Mouse (Mus musculus) natural killer cell, adult 2 months (primary cell): ENCODE results near the gene Ifitm2.
"Not testable (repeated sequence)": the region's sequence is repeated elsewhere in the genome, so short reads cannot be mapped to it uniquely, and the experiment has no call there.

Experiments used
- DNase-seq, 2 experiments: peaks; one replicate each; pipeline ENCODE4 v3.0.0; 2022; ENCODE audit warnings: low spot score in 2 of 2

Ifitm2 gene

DNA sequence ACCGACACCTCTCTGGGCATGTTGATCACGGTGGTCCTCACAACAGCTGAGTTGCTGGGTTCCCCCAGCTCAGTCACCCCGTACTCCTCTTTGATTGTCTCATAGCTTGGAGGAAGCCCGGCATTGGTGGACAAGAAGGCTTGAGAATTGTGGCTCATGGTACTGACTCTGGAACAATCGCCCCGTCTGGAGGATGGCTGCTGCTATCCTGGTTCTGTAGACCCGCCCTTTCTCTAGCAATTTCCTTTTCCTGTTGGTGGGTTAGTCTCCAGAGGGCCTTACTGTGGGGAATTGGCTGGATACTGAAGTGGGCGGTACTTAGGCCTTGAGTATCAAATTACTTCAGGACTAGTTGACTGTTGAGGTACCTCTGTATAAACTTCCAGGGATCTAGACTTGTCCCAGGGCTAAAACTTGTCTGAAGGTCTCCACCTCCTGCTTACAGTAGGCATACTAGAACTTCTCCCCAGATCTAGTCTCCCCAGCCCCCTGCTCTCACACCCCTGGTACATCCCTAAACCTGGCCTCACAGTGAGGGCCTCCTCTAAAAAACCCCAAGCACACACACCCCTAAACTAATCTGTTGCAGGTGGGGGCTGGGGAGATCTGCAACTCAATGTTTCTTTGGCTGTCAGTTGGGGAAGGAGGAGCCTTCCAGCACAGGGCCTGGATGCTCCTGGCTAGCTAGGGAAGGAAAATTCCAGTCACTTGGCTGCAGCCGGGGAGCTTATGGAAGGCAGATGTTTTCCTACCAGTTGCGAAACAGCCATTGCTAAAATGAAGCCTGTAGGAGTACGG is at the start of gene Ifitm2, which contains the start of gene Gm45717:
Ifitm2 (minus strand) TSS at position 230 of the 798 bp plus-strand sequence.
Gm45717 (minus strand) TSS at position 180 of the 798 bp plus-strand sequence.
- no peak for DNase-seq

DNA sequence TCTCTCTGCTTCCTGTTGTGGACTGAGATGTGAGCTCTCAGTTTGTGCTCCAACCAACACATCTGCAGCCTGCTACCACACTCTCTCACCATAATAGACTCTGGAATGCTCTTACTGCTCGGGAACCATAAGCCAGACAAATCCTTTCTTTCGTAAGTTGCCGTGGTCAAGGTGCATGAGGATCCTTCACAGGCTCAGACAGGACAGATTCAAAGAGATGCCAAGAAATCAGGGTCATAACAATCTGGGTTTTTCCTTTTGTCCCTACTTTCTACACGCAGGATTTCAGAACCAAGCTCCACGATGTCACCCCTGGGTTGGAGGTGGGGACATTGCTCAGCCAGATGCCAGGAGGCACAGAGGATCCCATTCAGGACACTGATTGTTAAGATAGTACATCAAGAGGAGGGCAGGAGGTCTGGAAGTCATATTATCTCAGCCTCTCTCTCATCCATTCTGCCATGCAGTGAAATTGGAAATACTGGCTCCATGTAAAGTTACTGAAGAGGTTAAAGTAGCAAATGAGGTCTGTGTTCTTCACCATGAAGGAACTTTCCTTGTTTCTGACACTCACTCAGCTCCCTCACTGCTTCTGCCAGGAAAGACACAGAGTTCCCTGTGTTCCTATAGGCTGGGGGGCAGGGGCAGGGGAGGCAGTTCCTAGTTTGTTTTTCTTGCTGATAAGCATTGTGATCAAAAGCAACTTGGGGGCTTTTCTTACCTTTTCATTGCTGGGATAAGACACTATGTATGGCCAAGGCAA is 47.6 kb upstream of the Ifitm2 start:
- no peak for DNase-seq

DNA sequence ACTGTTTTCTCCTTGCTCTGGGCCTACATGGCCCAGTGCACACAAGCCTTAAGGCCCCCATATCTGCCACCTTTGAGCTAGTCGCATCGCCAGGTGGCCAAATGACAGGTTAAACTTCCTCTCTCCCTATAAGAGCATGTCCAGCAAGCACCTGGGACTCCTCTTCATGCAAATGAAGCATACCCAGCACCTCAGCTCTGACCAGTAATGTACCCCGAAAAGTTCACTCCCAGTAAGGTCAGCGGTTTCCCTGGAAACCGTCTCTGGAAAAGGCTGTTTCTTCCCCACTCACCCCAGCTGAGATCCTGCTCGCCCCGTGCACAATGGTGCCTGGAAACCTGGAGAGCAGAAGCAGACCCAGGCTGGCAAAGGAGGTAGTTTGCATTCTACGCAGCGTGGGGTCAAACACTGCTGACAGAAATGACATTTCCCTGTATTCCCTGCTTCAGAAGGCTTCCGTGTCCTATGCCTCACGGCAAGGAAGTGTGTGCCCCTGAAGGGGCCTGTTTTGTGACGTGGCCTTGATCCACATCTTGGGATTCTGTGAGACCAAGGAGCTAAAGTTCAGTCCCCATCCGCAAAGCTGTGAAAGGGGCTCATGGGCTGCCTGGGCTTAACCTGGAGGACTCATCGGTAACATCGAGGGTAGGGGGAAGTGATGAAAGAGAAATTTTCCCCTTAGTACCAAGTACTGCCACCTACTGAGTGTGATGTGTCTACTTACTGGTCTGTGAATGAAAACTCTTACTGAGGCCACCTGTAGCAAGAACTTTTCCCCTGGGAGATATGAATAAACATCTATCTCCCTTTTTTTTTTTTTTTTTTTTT is 45.3 kb upstream of the Ifitm2 start:
- DNase-seq, result no peak

DNA sequence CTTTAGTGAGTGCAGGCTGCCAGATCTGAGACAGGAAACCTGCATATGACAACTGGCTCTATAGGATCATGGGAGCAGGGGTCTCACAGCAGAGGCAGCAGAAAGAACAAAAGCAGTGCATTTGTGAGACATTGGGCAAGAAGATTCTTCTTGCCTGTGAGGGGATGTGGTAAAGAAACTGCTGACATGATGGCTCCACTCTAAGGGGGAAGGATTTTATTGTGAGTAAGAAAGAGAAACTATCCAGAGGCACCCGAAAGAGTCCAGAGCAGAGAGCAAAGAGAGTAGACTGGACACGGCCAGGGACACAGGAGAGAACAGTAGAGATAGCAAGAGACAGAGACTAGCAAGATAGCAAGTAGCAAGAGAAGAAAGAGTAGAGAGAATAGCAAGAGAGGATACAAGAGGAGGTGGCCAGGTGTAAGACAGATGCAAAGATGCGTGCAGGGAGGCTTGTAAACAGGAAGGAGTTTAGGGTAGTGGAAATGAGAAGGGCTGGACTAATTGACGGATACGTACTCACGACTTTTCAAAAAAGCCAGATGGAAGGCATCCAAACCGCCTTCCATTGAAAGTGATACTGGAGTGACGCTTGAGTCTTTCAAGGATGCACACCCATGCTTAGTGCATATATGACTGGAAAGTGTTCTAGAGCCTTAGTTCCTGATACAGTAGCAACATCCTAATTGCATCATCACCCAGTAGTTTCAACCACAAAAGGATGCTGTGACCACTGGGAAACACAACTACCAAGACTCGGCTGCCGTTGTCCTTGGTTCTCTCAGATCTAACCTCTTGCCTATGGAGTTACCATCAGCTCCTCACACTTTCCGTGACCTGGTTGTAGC is 43.3 kb upstream of the Ifitm2 start:
- no peak for DNase-seq

DNA sequence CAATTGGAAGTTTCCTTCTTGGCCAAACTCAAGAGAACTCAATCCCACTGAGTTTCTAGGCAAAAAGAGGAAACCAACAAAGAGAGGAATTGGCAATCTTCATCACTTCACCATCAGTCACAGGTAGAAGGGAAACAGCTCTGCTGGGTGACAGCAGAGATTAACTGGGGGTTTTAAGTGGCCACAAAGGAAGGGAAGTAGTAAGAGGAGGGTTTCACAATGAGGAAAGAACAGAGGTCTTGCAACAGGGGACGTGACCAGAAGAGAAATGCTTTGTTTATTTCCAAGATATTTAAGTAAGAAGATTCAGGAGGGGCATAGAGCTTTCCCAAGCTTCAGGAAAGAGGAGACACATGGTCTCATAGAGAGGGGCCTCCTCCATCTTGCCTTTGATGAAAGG is 42.0 kb upstream of the Ifitm2 start:
- DNase-seq, result no peak

DNA sequence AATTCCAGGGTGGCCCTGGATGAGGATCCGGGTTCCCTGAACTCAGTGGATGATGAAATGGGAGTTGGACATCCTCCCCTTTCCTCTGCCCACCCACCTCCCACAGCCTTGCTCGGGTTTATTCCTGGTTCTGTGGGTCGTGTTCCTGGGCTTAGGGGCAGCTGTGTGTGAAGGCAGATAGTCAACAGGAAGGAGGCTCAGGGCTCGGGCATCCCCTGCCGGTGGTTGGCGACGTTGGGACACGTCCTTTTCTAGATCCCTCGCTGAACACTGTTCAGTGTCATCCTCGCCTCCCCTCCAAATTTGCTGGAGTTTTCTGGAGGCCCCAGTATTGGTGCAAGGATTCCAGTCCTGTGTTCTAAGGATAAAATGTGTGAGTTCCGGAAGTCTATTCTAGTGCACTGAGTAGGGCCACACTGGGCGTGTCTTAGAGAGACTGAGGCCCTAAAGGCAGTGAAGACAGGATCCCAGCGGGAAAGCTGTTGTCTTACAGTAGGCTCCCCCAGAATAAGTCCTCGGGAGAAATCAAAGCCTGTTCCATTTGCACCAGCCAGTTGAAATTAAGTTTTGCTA is 35.4 kb upstream of the Ifitm2 start:
- DNase-seq, result no peak

DNA sequence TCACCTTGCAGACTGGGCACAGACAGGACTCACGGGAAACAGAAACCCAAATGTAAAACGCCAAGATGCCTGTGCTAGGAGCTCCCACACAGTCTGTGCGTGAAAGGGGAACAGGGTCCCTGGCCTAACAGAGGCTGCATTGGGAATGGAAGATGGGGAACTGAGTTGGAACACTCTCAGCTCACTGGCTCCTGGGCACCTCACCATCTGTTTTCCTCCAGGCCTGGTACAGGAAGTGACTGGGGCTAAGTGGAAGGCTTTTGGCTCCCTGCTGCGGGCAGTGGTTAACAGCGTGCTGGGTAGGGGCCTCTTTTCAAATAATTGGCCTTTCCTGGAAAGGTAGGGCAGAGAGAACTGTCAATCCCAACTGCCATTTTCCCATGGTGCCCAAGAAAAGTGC is 34.8 kb upstream of the Ifitm2 start:
- no peak for DNase-seq

DNA sequence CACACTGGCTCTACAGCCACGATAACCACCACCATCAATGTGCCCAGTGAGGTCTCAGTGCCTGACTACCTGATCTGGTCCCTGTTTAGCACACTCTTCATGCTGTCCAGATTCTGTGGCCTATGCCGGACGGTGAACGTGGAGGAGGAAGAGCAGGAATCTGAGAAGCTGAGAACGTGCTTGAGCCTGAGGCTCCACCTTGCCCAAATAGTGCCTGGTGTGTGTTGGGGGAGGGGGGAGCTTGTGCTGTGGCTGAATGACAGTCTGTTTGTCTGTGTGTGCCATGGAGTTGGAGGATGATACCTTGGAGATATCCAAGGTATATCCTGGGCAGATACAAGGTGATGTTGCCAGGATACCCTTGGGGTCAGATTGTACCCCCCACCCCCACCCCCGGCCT is 34.4 kb upstream of the Ifitm2 start:
- no peak for DNase-seq

DNA sequence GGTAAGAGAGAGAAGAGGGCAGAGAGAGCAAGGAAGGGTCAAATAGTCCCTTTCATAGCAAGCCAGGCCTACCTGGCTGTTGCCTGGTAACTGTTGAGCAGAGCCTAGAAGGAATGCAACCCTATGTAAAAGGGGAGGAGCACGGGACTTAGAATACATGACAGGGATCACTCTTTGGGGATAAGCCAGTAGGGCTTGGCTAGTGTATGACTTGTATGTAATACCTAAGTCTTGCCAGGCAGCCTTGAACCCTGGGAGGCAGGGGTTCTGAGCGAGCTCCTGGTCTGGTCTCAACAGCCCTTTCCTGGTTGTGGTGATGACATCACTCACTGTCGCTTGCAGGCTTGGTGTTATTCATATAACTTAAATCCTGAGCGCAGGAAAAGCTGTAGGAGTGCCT is 33.2 kb upstream of the Ifitm2 start:
- DNase-seq, result no peak

DNA sequence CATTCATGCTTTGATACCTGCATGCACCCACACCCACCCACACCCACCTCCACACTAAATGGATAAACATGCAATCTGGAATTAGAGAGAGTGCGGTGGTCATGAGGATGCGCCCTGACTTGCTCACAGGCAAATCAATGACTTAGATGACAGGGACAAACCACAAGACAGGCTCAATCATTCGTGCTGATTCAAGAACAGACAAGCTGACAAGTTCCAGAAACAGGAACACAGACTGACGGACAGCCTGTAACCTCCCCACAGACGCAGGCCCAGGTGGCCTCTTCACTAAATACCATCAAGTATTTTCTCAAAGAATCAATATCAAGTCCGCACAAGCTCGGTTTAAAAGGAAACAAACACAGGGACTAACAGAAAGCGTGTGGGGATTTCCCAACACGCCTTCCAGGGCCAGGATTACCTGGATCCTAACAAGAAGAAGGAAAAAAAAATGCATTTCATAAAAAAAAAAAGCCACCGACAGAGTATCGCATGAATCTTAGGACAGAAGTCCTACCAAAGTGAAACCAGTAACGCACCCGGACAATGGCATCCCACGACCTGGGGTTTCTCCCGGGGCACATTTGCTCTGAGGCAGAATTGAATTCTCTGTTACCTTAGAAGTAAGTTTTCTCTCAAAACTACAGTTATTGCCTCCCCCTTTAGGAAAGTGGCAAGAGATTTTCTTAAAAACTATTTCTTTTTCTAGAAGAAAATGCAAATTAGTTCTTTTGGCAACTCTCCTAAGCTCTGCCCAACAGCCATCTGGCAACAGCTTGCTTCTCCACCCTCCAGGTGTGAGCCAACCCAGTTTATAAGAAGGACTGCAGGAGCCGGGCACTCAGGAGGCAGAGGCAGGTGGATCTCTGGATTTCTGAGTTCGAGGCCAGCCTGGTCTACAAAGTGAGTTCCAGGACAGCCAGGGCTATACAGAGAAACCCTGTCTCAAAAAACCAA is 31.7 kb upstream of the Ifitm2 start:
- no peak for DNase-seq

DNA sequence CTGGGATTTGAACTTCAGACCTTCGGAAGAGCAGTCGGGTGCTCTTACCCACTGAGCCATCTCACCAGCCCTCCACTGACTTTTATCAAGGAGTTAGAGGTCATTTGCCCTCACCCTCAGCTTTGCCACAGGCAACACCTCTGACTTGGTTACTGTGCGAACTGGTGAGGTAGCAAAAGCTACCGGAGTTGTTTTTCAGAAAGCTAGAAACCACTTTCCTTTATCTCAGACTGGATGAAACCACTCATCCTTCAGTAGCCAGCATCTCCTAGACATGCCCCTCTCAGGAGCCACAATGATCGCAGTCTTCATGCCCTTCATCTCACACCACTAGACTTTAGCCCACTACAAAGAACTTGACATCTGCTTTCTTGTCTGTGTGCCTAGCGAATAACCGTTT is 27.2 kb upstream of the Ifitm2 start:
- peak; percentile 15 to 59 for DNase-seq

DNA sequence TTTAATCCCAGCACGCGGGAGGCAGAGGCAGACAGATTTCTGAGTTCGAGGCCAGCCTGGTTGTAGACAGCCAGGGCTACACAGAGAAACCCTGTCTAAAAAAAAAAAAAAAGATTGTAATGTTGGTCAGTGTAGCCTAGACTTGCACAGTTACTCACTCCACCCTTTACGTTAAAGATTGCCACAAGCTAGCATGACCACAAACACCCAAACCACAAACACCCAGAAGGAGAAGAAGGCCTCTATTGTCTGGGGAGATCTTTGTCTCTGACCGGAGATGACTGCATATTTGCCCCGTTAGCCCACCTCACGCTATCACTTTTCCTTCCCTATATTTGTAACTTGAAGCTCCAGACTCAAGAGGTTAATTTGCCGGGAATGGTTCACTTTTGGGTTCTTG is 25.9 kb upstream of the Ifitm2 start:
- peak; percentile 73 to 89 for DNase-seq

DNA sequence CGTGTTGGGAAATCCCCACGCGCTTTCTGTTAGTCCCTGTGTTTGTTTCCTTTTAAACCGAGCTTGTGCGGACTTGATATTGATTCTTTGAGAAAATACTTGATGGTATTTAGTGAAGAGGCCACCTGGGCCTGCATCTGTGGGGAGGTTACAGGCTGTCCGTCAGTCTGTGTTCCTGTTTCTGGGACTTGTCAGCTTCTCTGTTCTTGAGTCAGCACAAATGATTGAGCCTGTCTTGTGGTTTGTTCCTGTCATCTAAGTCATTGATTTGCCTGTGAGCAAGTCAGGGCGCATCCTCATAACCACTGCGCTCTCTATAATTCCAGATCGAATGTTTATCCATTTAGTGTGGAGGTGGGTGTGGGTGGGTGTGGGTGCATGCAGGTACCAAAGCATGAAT is 20.9 kb upstream of the Ifitm2 start:
- not testable (repeated sequence) for DNase-seq

DNA sequence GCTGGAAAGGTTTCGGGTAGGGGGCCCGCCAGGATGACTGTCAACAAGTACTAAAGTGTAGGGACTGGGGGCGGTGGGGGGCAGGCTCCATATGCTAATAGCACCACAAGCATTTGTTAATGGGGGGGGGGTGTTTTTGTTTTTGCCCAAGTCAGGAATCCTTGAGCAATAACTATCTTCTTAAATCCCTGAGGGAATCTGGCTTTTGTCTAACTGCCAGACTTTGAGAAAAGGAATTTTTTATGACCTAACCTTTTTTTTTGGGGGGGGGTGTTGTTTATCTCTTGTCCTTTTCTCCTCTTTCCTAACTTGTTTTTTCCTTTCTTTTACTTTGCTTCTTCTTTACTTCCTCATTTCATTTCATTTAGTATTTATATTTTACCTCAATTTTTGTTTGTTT is 19.7 kb upstream of the Ifitm2 start:
- no peak for DNase-seq

DNA sequence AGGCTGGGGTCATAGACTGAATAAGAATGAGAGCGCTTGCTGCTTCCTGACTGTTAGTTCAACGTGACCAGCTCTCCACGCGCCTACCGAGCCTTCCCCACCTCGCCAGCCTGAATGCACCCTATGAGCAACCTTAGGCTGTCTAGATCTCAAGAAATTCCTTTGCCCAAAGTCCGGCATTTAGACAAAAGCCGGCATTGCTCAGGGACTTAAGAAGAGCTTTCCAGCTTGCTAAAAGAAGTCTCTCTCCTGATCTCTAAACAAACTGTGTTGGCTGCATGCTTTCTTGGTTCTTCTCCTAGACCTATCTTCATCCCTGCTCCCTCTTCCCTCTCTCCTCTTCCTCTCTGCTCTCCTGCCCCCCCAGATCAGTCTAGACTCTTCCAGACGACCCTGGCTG is 19.2 kb upstream of the Ifitm2 start:
- DNase-seq, result no peak

DNA sequence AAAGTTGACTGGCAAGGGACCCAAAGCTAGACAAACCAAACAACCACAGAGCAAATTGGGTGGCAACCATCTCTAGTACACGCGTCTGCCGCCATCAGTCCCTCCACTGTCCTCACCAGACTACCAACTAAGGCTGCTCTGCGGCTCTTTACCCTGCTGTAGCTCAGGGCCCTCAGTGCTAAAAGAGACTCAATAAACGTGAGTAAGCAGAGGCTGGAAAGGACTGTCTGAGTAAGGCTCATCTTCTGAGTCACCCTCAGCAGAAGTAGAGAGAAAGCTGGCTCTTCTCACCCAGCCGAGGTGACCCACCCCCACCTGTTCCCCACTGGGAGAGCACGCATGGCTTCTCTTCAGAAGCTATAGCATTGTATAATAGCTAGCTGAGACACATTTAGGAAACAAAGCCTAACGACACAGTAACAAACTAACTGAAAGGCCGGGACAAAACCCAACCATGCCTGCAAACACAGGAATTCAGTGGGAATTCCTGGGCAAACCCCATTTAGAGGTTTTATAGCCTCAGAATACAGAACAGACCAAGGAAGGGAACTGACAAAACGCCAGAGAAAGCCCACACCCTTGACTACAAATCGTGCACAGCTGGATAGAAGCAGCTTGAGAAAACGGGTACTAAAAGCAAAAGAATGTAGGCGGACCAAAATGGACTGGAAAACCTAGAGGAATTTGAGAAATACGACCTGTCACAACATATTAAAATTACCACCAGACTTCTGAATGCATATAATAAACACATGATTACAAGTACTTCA is 17.8 kb upstream of the Ifitm2 start:
- DNase-seq, result no peak

DNA sequence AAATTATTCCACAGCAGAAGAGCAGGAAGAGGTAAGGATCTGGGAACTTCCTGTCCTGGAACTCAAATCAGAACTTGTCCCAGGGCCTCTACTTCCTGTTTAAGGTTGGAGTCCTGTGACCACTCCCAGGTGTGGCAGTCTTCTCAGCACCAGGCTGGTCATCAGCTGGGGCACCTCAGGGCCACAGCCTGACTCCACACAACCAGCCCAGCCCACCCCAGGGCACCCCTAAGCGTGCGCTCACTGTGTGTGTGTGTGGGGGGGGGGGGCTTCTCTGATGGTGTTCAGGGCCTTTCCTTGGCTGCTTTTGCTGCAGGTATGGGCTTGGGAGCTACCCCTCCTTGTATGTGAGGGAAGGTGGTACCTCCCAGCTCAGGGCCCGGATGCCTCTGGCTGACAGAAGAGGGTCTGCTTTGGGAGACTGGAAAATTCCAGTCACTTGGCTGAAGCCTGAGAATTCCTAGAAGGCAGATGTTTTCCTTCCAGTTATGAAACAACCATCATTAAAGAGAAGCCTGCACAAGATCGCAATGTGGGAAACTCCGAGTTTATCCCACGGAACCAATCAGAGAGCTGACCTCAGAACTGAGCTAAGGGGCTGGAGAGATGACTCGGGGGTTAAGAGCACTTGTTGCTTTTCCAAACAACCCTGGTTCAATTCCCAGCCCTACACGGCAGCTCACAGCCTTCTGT is 15.8 kb upstream of the Ifitm2 start:
- no peak for DNase-seq

DNA sequence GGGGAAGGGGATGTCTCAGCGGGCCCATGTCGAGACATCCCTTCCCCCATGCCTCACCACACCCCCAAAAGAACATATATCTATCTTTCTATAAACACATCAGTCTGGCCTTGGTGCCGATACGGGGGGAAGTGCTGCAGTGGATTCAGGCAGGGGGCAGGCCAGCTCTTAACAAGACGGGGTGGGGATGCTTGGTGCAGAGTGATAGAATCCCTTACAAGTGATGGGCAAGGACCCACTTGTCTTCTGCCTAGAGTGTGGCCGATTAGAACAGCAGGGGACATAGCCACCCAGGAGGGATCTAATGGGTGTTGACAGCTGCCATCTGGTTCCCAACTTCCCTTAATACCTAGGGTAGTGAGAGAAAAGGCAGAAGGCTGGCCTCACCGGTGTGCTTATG is 15.1 kb upstream of the Ifitm2 start:
- no peak for DNase-seq
